Mouse (Mus musculus) G1E (cell line): Measurements from ENCODE around the gene Tomm7. TPM values are rescaled to one million over a fixed set of nuclear protein-coding genes. Genes with fewer than 3 reads are reported as not detected.

Experiments used
- ATAC-seq: 2 replicates; pipeline ENCODE4 v1.8.0; 2016; ENCODE audit warnings: mild to moderate bottlenecking; ENCODE audit not compliant: insufficient number of reproducible peaks, poor library complexity, low FRiP score, severe bottlenecking; ENCODE audit errors: extremely low read depth
- DNase-seq: peaks from one replicate; pipeline ENCODE4 v3.0.0; 2012; ENCODE audit warnings: low spot score
- H3K27me3 ChIP-seq: 2 replicates; pipeline ENCODE4 v1.6.1; 2012; ENCODE audit warnings: mild to moderate bottlenecking, low read length, inconsistent platforms; ENCODE audit not compliant: insufficient read depth
- H3K36me3 ChIP-seq: replicated peaks from 2 replicates; pipeline ENCODE3; 2012; ENCODE audit warnings: mild to moderate bottlenecking, inconsistent platforms
- H3K4me1 ChIP-seq: 2 replicates; pipeline ENCODE4 v1.6.1; 2012; ENCODE audit warnings: low read depth, low read length, inconsistent platforms, mixed read lengths; ENCODE audit not compliant: insufficient read depth
- H3K4me3 ChIP-seq: 2 replicates; pipeline ENCODE4 v1.5.1; 2012; ENCODE audit warnings: low read depth, mild to moderate bottlenecking, inconsistent platforms, low read length, moderate library complexity, mixed read lengths
- H3K9me3 ChIP-seq: replicated peaks from 2 replicates; pipeline ENCODE4 v1.6.1; 2012; ENCODE audit warnings: inconsistent platforms
- CTCF ChIP-seq: IDR thresholded peaks from 2 replicates; pipeline ENCODE4 v1.5.1; 2012; ENCODE audit warnings: low read depth, low read length, inconsistent platforms, mixed read lengths
- GATA1 ChIP-seq: IDR thresholded peaks from 2 replicates; pipeline ENCODE4 v1.6.1; 2012; ENCODE audit warnings: borderline replicate concordance, low read length, inconsistent platforms, mixed read lengths
- GATA2 ChIP-seq: IDR thresholded peaks from 2 replicates; pipeline ENCODE4 v1.6.1; 2012; ENCODE audit warnings: low read depth, low read length, inconsistent platforms, borderline replicate concordance
- POLR2AphosphoS5 ChIP-seq: IDR thresholded peaks from 2 replicates; pipeline ENCODE4 v1.6.1; 2012; ENCODE audit warnings: low read depth, low read length, inconsistent platforms; ENCODE audit not compliant: insufficient replicate concordance
- TAL1 ChIP-seq: conservative IDR thresholded peaks from 2 replicates; pipeline ENCODE4 v1.6.1; 2012; ENCODE audit warnings: low read depth, low read length, inconsistent platforms, mixed read lengths
- polyA plus RNA-seq: library from polyadenylated mRNA; stranded (reverse); fragments of >175 nt; gene quantifications from 2 replicates; pipeline ENCODE4 v1.2.3, GENCODE M21; 2012
- total RNA-seq, 2 experiments: library from RNA; stranded (forward) in 1 of 2; stranded (reverse) in 1 of 2; fragments of 200-1000 nt in 1 of 2; fragments of >200 nt in 1 of 2; fragmentation: Nextera tagmentation in 1 of 2; gene quantifications; 2 replicates each; pipeline ENCODE4 v1.2.3; 2014 to 2017

Tomm7 gene
- total RNA-seq (2014; fragmentation: Nextera tagmentation) (7.8 and 12.3 TPM in 2 replicates), total RNA-seq (2017) (343 and 366 TPM in 2 replicates), polyA plus RNA-seq (6.0 and 22.3 TPM in 2 replicates)

GRCm38 (mm10) chr5:23843674-23844530, at the start of gene Tomm7:
Gene Tomm7, minus strand, starts transcription at chr5:23844161.
- DNase-seq (peak; percentile 96), ATAC-seq (peak; percentile 82)
- Histone ChIP-seq H3K4me1 (peaks cover 13% of the 10 kb centered on the region), H3K4me3 (peak within 1 kb of the TSS; percentile 76), H3K27me3 (peaks cover 2% of the 10 kb centered on the region; the same call in 1 of the 2 replicates), H3K9me3 (0 out of 2 replicates have a peak, but pooled peaks cover 2% of the 10 kb centered on the region), H3K36me3 (peaks cover 29% of the 10 kb centered on the region)
- TF ChIP-seq TAL1 (no peak), GATA2 (no peak), GATA1 (no peak), CTCF (no peak), POLR2AphosphoS5 (no peak)

- DNase-seq (no peak), ATAC-seq (no peak)
- peaks cover 5% of the 10 kb centered on the region for H3K27me3 ChIP-seq
- H3K36me3 ChIP-seq, result no peaks in the 10 kb centered on the region
- peaks cover 24% of the 10 kb centered on the region for H3K4me1 ChIP-seq
- no peak overlapping the region for H3K4me3 ChIP-seq
- no peaks in the 10 kb centered on the region for H3K9me3 ChIP-seq
- TF ChIP-seq GATA1 (no peak), POLR2AphosphoS5 (no peak), CTCF (no peak)
Observed at GRCm38 (mm10) chr5:23893156-23893863, 49.3 kb upstream of the Tomm7 start.

GRCm38 (mm10) chr5:23890734-23891133, 46.8 kb upstream of the Tomm7 start:
- DNase-seq (peak; percentile 42), ATAC-seq (no peak)
- Histone ChIP-seq H3K4me1 (peaks cover 24% of the 10 kb centered on the region), H3K36me3 (no peaks in the 10 kb centered on the region), H3K9me3 (no peaks in the 10 kb centered on the region), H3K27me3 (peaks cover 9% of the 10 kb centered on the region), H3K4me3 (no peak overlapping the region)
- no peak for TF ChIP-seq TAL1
- TF ChIP-seq GATA1, result no peak
- no peak for TF ChIP-seq POLR2AphosphoS5
- TF ChIP-seq GATA2, result no peak
- TF ChIP-seq CTCF, result peak; percentile 38; the same call in 1 of the 2 replicates

- Histone ChIP-seq H3K9me3 (no peaks in the 10 kb centered on the region), H3K4me3 (no peak overlapping the region), H3K4me1 (peaks cover 19% of the 10 kb centered on the region), H3K27me3 (peaks cover 12% of the 10 kb centered on the region), H3K36me3 (no peaks in the 10 kb centered on the region)
- TF ChIP-seq CTCF (no peak), TAL1 (no peak), GATA1 (no peak), GATA2 (no peak)
- no peak for ATAC-seq
- no peak for DNase-seq
Observed at GRCm38 (mm10) chr5:23889461-23889860, 45.5 kb upstream of the Tomm7 start.

GRCm38 (mm10) chr5:23887111-23887510, 43.1 kb upstream of the Tomm7 start:
- Histone ChIP-seq H3K36me3 (no peaks in the 10 kb centered on the region), H3K4me1 (peaks cover 6% of the 10 kb centered on the region; the same call in 1 of the 2 replicates), H3K27me3 (peaks cover 19% of the 10 kb centered on the region), H3K9me3 (peaks cover 6% of the 10 kb centered on the region; the same call in 1 of the 2 replicates), H3K4me3 (no peak overlapping the region)
- ATAC-seq (no peak), DNase-seq (no peak)
- TF ChIP-seq GATA2 (no peak), CTCF (no peak), POLR2AphosphoS5 (no peak), TAL1 (no peak), GATA1 (no peak)

GRCm38 (mm10) chr5:23874457-23874856, 30.5 kb upstream of the Tomm7 start:
- Histone ChIP-seq H3K9me3 (no peaks in the 10 kb centered on the region), H3K36me3 (no peaks in the 10 kb centered on the region), H3K27me3 (peaks cover 45% of the 10 kb centered on the region), H3K4me3 (peak overlapping the region; percentile 17), H3K4me1 (peaks cover 8% of the 10 kb centered on the region)
- no peak for ATAC-seq
- TF ChIP-seq POLR2AphosphoS5 (no peak), CTCF (no peak), GATA2 (no peak), TAL1 (no peak), GATA1 (no peak)
- no peak for DNase-seq
